Mouse (Mus musculus) intestine, postnatal 0 days (tissue): ENCODE measurements at regions not wholly inside any gene's neighbourhood (a gene's known extent, or its start where the extent isn't known, plus 50 kb on each side); places are given as distances from the start of the nearest gene placed in this dataset.

ENCODE experiments used
- ATAC-seq: fragments of 200-750 bp; cut with Nextera tagmentation; 2 replicates; pipeline ENCODE4 v1.8.0; 2017; ENCODE audit warnings: mild to moderate bottlenecking, moderate TSS enrichment, moderate library complexity
- H3K27ac ChIP-seq: fragments of 300-500 bp; sonication (generic); 2 replicates; pipeline ENCODE4 v1.5.1; 2014; ENCODE audit warnings: mild to moderate bottlenecking, low read depth, low read length, moderate library complexity
- H3K27me3 ChIP-seq: fragments of 300-500 bp; sonication (generic); replicated peaks from 2 replicates; pipeline ENCODE4 v1.6.1; 2014; ENCODE audit warnings: low read length, mixed read lengths; ENCODE audit not compliant: control insufficient read depth, insufficient read depth
- H3K36me3 ChIP-seq: fragments of 300-500 bp; sonication (generic); 2 replicates; pipeline ENCODE4 v1.6.1; 2014; ENCODE audit warnings: mild to moderate bottlenecking, moderate library complexity; ENCODE audit not compliant: control insufficient read depth, insufficient read depth
- H3K4me1 ChIP-seq: fragments of 300-500 bp; sonication (generic); replicated peaks from 2 replicates; pipeline ENCODE4 v1.6.1; 2014; ENCODE audit warnings: antibody characterized with exemption, low read length, mixed read lengths; ENCODE audit not compliant: control insufficient read depth, insufficient read depth
- H3K4me2 ChIP-seq: fragments of 300-500 bp; sonication (generic); replicated peaks from 2 replicates; pipeline ENCODE4 v1.6.1; 2014; ENCODE audit warnings: low read depth, mild to moderate bottlenecking, moderate library complexity
- H3K4me3 ChIP-seq: fragments of 300-500 bp; sonication (generic); 2 replicates; pipeline ENCODE4 v1.5.1; 2014; ENCODE audit warnings: low read depth, low read length
- H3K9ac ChIP-seq: fragments of 300-500 bp; sonication (generic); 2 replicates; pipeline ENCODE4 v1.6.1; 2014; ENCODE audit warnings: mild to moderate bottlenecking, low read depth, low read length
- H3K9me3 ChIP-seq: fragments of 300-500 bp; sonication (generic); 2 replicates; pipeline ENCODE4 v1.6.1; 2016; ENCODE audit warnings: mixed run types; ENCODE audit not compliant: control insufficient read depth
- CTCF ChIP-seq: sonication (generic); IDR thresholded peaks from 2 replicates; pipeline ENCODE4 v1.5.1; 2016; ENCODE audit warnings: low read depth, mild to moderate bottlenecking, control low read depth, antibody characterized with exemption, moderate library complexity
- WGBS: fragments of 180-500 bp; shearing (Covaris S2); extraction: QIAGEN DNeasy Blood & Tissue Kit; methylation state at CpG from one replicate; pipeline ENCODE4 v1.1.7; 2014; 5-methylcytosine and 5-hydroxymethylcytosine counted together

DNA sequence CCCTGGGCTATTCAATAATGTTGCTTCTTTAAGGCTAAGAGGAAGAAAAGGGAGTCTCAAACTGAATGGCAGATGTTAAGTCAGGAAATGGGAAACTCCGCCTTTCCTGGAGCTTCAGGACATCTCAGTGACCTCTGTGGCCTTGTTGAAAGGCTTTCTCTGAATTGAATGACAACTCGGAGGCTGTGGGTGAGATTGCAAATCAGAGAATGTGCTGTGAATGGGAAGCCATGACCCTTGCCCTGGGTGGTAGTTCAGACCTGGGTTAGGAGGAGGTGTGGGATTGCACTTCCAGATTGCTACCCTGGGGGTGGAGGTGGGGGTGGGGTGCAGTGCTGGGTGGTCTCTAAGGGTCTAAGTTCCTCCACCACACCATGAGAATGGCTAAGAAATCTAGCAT, 213.8 kb upstream of the Rbms1 start:
- no peak for TF ChIP-seq CTCF
- Histone ChIP-seq H3K27ac (no peak overlapping the region), H3K36me3 (no peaks in the 10 kb centered on the region), H3K4me2 (no peak overlapping the region), H3K4me1 (no peaks in the 10 kb centered on the region), H3K27me3 (no peaks in the 10 kb centered on the region), H3K9ac (no peak overlapping the region), H3K9me3 (no peaks in the 10 kb centered on the region), H3K4me3 (no peak overlapping the region)
- WGBS, result 24% methylated on average over 2 of the region's 2 CpGs
- ATAC-seq, result no peak

DNA sequence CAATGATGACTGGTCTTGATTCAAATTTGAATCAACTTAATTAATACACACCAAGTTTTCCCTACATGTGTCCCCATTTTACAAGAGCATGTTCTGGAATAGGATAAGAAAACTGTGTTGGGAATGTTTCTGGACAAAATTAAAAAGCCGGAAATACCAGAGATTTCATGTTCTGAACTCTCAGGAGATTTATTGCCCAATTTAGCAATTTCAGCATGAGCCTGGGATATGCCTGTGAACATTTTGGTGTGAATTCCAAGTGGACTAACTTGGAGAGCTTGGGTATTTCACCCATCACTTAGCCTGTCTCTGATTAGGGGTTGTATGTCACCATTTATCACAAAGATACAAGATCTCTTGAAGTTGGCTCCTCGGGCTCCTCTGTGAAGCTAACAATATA, 210.6 kb upstream of the Rbms1 start:
- WGBS, result 56% methylated on average over 2 of the region's 2 CpGs
- H3K36me3 ChIP-seq, result no peaks in the 10 kb centered on the region
- H3K9ac ChIP-seq, result no peak overlapping the region
- H3K9me3 ChIP-seq, result no peaks in the 10 kb centered on the region
- TF ChIP-seq CTCF, result no peak
- no peak overlapping the region for H3K4me2 ChIP-seq
- no peaks in the 10 kb centered on the region for H3K27me3 ChIP-seq
- no peak overlapping the region for H3K27ac ChIP-seq
- H3K4me3 ChIP-seq, result no peak overlapping the region
- no peak for ATAC-seq
- H3K4me1 ChIP-seq, result no peaks in the 10 kb centered on the region

DNA sequence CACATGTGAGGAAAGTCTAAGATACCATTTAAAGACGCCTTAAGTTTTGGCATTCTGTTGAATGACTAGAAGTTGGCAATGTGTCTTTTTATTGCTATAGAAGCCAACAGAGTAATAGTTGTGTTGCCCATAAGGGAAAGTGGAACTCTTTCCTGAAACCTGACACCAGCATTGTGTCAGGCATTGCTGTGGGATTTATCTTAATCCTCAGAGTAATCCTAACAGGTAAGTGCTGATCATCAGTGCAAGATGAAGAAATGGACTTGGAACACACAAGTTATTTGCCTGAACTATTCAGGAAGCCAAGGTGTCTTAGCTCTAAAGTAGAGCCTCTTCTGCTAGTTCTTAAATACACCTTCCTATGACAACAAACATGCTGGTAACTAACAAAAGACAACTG, 198.3 kb upstream of the Rbms1 start:
- WGBS, result 95% methylated on average over 1 of the region's 1 CpGs
- no peak for ATAC-seq
- Histone ChIP-seq H3K4me3 (no peak overlapping the region), H3K4me2 (no peak overlapping the region), H3K36me3 (no peaks in the 10 kb centered on the region), H3K9me3 (no peaks in the 10 kb centered on the region), H3K9ac (no peak overlapping the region), H3K27ac (no peak overlapping the region), H3K4me1 (no peaks in the 10 kb centered on the region), H3K27me3 (no peaks in the 10 kb centered on the region)
- no peak for TF ChIP-seq CTCF

DNA sequence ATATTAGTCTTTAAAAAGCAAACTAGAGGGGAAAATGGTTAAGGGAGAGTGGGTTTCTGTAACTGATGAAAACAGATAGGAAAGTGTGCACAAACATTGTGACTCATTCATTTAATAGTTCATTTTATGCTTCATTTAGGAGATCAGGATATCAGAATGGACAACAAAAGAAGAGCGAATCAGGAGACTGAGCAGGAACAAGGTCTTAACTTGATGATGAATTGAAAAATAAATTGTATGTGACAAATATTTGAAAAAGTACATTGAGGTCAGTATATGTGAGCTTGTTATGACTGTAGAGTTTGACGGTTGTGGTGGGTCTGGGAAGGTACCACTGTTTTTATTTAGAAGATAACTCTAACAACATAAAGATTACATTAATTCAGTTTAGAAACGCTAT, 196.8 kb upstream of the Rbms1 start:
- Histone ChIP-seq H3K9me3 (no peaks in the 10 kb centered on the region), H3K27ac (no peak overlapping the region), H3K4me2 (no peak overlapping the region), H3K9ac (no peak overlapping the region), H3K27me3 (no peaks in the 10 kb centered on the region), H3K4me1 (no peaks in the 10 kb centered on the region), H3K4me3 (no peak overlapping the region), H3K36me3 (no peaks in the 10 kb centered on the region)
- TF ChIP-seq CTCF, result no peak
- WGBS, result 70% methylated on average over 3 of the region's 3 CpGs
- ATAC-seq, result no peak

DNA sequence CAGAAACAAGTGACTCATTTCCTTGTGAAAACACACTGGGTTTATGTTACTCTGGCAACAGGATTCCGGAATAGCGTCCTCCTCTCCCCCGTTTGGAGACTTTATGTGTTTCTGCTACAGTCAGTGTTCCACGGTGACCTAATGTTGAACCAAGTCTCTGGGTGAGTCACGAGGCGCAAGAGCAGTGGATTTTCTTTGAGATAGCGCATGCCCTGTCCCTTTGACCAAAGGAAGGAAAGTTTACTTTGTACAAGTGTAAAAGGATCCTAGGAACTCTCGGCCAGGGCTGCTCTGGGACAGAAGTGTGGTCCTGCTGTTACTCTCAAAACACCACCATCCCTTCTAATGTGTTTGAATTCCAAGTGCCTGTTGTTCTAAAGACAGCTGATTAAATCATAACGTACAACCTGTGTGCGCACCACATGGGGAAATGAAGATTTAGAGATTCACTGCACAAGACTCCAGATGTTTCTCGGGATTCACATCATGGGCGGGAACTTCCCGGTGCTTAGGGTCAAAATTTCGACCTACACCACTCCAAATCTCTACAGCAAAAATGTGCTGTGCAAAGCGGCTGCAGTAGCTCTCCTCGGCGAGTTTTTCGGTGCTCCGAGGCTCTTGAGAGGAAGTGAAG, 176.1 kb upstream of the Rbms1 start:
- no peaks in the 10 kb centered on the region for H3K4me1 ChIP-seq
- peak overlapping the region; percentile 43; the same call in 1 of the 2 replicates for H3K4me2 ChIP-seq
- ATAC-seq, result peak; percentile 53; the same call in 1 of the 2 replicates
- 0 out of 2 replicates have a peak overlapping the region, but pooled peaks have one; percentile 2 for H3K9ac ChIP-seq
- 28% methylated on average over 19 of the region's 19 CpGs for WGBS
- peak overlapping the region; percentile 62 for H3K27ac ChIP-seq
- no peak overlapping the region for H3K4me3 ChIP-seq
- TF ChIP-seq CTCF, result no peak
- no peaks in the 10 kb centered on the region for H3K36me3 ChIP-seq
- no peaks in the 10 kb centered on the region for H3K27me3 ChIP-seq
- H3K9me3 ChIP-seq, result no peaks in the 10 kb centered on the region

DNA sequence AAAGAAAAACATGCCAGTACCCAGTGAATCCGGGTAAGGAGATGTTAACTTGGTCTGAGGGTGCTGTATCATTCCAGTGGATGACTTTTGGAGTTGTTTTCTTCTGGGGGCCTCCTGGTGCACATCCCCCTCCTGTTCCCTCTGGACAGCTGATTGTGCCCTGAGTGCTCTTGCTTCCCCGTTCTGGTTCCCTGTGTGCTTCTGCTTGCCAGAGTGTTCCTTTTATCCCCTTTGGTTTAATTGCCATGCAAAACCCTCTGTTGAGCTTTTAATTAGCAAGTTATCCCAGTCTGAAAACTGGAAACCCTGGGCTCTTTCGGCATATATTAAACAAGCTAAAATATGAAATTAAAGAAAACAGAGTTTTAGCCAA, 175.6 kb upstream of the Rbms1 start:
- H3K4me2 ChIP-seq, result no peak overlapping the region
- no peaks in the 10 kb centered on the region for H3K27me3 ChIP-seq
- no peak for TF ChIP-seq CTCF
- H3K27ac ChIP-seq, result peak overlapping the region; percentile 62; the same call in 1 of the 2 replicates
- no peak for ATAC-seq
- H3K4me3 ChIP-seq, result no peak overlapping the region
- H3K36me3 ChIP-seq, result no peaks in the 10 kb centered on the region
- no peaks in the 10 kb centered on the region for H3K4me1 ChIP-seq
- 0 out of 2 replicates have a peak overlapping the region, but pooled peaks have one; percentile 2 for H3K9ac ChIP-seq
- H3K9me3 ChIP-seq, result no peaks in the 10 kb centered on the region
- 33% methylated on average over 3 of the region's 3 CpGs for whole genome bisulfite sequencing

DNA sequence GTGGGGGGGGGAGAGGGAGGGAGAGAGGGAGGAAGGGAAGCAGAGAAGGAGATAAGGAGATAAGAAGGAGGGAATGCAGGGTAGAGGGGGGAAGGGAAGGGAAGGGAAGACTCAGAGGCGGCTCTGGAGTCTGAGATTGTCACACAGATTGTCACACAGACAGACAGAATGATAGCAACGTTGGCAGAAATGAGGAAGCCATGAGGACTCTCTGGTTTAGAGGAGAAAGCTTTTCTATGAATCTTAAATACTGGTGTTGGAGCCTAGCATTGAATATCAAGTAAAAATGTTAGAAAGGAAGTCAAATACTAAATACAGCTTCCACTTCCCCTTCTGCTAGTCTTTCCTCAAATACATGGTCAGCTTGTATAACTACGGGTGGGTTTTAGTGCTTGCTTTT, 174.4 kb upstream of the Rbms1 start:
- no peak for TF ChIP-seq CTCF
- H3K4me1 ChIP-seq, result no peaks in the 10 kb centered on the region
- no peaks in the 10 kb centered on the region for H3K36me3 ChIP-seq
- H3K4me3 ChIP-seq, result no peak overlapping the region
- WGBS, result 40% methylated on average over 3 of the region's 3 CpGs
- H3K27ac ChIP-seq, result no peak overlapping the region
- H3K27me3 ChIP-seq, result no peaks in the 10 kb centered on the region
- H3K9ac ChIP-seq, result no peak overlapping the region
- ATAC-seq, result no peak
- H3K4me2 ChIP-seq, result no peak overlapping the region
- no peaks in the 10 kb centered on the region for H3K9me3 ChIP-seq
